Mouse (Mus musculus): ENCODE measurements around the gene Msrb3. TPM values are rescaled to one million over a fixed set of nuclear protein-coding genes. Genes with fewer than 3 reads are reported as not detected.
"Not testable (repeated sequence)": the region's sequence is repeated elsewhere in the genome, so short reads cannot be mapped to it uniquely, and the experiment has no call there.

Msrb3 gene
- polyA plus RNA-seq, 1 experiment from 2014 or later: 9.2 TPM

DNA sequence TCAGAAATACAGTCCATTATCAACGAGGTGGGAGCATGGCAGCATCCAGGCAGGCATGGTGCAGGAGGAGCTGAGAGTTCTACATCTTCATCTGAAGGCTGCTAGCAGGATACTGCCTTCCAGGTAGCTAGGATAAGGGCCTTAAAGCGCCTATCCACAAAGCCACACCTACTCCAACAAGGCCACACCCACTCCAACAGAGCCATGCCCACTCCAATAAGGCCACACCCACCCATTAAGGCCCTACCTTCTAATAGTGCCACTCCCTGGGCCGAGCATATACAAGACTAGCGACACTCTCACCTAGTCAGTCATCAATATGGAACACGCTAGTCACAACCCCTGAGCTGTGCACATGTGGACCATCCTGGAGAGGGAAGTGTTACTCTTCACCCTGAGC lies 149.3 kb downstream of the Msrb3 start:
- not testable (repeated sequence) for H3K27me3 ChIP-seq (ENCODE audit: control insufficient read depth, insufficient read depth, low read length); DNase-seq (ENCODE audit: low spot score); H3K9me3 ChIP-seq (ENCODE audit: control insufficient read depth, low read length); ATAC-seq (ENCODE audit: low FRiP score); H3K36me3 ChIP-seq (ENCODE audit: control insufficient read depth, insufficient read depth, low read length); H3K4me2 ChIP-seq (replicated peaks; ENCODE audit: low read depth, low read length); H3K4me3 ChIP-seq (ENCODE audit: low read depth, low read length); H3K4me1 ChIP-seq (replicated peaks; ENCODE audit: control insufficient read depth, insufficient read depth, low read length); H3K27ac ChIP-seq (ENCODE audit: low read depth, low read length); H3K9ac ChIP-seq (ENCODE audit: low read depth, low read length)
- WGBS: 94% methylated on average over 5 of the region's 5 CpGs

DNA sequence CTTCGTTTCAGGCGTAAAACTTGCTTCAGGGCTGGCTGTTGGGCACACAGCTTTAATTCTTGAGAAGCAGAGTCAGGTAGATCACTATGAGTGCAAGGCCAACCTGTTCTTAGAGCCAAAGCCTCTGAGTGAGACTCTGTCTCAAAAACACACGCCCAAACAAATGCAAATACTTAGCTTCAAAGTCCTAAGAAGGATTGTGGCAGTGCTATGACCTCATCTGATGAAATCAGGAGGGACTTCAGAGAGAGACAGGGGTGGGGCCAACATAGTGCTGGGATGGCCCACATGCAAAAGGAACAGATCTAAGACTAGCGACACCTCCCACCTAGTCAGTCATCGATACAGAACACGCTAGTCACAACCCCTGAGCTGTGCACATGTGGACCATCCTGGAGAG lies 150.7 kb downstream of the Msrb3 start:
- DNase-seq (ENCODE audit: low spot score): no peak

DNA sequence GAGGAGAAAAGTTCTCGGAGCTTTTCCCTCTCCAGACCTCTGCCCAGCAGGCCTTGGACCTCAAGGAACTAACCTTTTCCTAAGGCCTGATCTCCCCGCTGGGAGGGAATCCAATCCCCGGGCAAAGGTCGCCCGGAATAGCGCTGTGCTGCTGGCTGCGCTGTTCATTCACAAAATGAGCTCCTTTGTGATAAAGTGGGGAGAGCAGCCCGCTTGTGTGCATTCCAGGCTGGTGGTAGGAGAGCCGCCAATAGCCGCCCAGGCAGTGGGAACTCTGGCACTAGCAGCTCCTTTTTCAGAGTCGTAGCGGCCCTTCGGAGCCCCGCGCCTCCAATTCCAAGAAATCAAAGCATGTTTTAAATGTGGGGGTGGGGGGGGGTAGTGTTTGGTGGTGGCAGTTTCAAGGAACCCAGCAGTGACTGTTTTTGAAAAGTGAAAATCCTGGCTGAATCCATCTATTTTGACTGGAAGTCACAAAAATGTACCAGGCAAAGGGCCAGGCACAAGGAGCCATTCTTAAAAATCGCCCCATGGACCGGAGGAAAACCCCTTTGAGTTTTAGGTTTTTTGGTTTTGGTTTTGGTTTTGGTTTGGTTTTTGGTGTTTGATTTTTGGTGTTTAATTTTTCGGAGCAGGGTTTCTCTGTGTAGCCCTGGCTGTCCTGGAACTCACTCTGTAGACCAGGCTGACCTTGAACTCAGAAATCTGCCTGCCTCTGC lies 153.6 kb downstream of the Msrb3 start:
- ATAC-seq (ENCODE audit: low FRiP score): peak; percentile 86
- peak overlapping the region; percentile 36; the same call in 1 of the 2 replicates for H3K27ac ChIP-seq (ENCODE audit: low read depth, low read length)
- H3K4me2 ChIP-seq (replicated peaks; ENCODE audit: low read depth, low read length): peak overlapping the region; percentile 49
- WGBS: 4% methylated on average over 17 of the region's 18 CpGs
- no peaks in the 10 kb centered on the region for H3K27me3 ChIP-seq (ENCODE audit: control insufficient read depth, insufficient read depth, low read length)
- H3K9me3 ChIP-seq (ENCODE audit: control insufficient read depth, low read length): no peaks in the 10 kb centered on the region
- H3K4me1 ChIP-seq (replicated peaks; ENCODE audit: control insufficient read depth, insufficient read depth, low read length): 0 out of 2 replicates have a peak, but pooled peaks cover 2% of the 10 kb centered on the region
- H3K9ac ChIP-seq (ENCODE audit: low read depth, low read length): peak overlapping the region; percentile 45; the same call in 1 of the 2 replicates
- peak; percentile 83 for DNase-seq (ENCODE audit: low spot score)
- peak overlapping the region; percentile 23; the same call in 1 of the 2 replicates for H3K4me3 ChIP-seq (ENCODE audit: low read depth, low read length)
- no peaks in the 10 kb centered on the region for H3K36me3 ChIP-seq (ENCODE audit: control insufficient read depth, insufficient read depth, low read length)

More for the DNA sequence above, 150.7 kb downstream of the Msrb3 start:
- ATAC-seq (ENCODE audit: low FRiP score): no peak
- Histone ChIP-seq H3K27ac (ENCODE audit: low read depth, low read length) (no peak overlapping the region), H3K4me3 (ENCODE audit: low read depth, low read length) (no peak overlapping the region), H3K4me1 (replicated peaks; ENCODE audit: control insufficient read depth, insufficient read depth, low read length) (0 out of 2 replicates have a peak, but pooled peaks cover 2% of the 10 kb centered on the region), H3K27me3 (ENCODE audit: control insufficient read depth, insufficient read depth, low read length) (no peaks in the 10 kb centered on the region), H3K4me2 (replicated peaks; ENCODE audit: low read depth, low read length) (no peak overlapping the region), H3K9ac (ENCODE audit: low read depth, low read length) (no peak overlapping the region), H3K9me3 (ENCODE audit: control insufficient read depth, low read length) (no peaks in the 10 kb centered on the region), H3K36me3 (ENCODE audit: control insufficient read depth, insufficient read depth, low read length) (no peaks in the 10 kb centered on the region)
- 90% methylated on average over 6 of the region's 6 CpGs for WGBS

DNA sequence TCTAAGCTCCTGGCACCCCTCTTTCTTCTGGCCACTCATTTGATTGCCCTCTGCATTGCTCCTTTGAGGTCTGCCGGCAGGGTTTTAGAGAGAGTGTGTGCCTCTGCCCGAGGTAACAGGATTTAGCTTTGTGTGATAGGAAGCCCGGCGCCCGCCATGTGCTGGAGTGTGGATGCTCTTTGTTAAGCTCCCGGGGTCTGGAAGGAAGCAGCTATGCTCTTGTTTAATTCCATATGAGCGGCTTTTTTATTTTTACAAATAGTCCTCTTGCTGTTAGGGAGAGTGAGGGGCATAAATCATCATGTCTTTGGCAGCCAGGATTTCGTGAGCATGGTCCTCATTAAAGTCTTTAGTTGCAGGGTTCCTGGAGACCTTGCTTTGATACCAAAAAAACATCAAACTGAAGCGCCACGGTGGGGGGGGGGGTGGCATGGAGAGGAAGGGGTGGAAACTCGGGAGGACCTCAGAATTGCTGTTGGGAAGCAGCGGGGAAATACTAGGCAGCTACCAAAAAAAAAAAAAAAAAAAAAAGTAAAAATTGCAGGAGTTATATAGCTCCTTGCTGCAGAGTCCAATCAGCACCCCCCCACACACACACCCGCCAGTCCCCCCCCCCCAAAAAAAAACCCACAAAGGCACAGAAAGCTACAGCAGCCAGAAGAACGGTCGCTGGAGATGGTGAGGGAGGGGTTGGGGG lies 154.3 kb downstream of the Msrb3 start:
- H3K4me1 ChIP-seq (replicated peaks; ENCODE audit: control insufficient read depth, insufficient read depth, low read length): 0 out of 2 replicates have a peak, but pooled peaks cover 2% of the 10 kb centered on the region
- H3K36me3 ChIP-seq (ENCODE audit: control insufficient read depth, insufficient read depth, low read length): no peaks in the 10 kb centered on the region
- peak overlapping the region; percentile 49 for H3K4me2 ChIP-seq (replicated peaks; ENCODE audit: low read depth, low read length)
- H3K27me3 ChIP-seq (ENCODE audit: control insufficient read depth, insufficient read depth, low read length): no peaks in the 10 kb centered on the region; the same call in 1 of the 2 replicates
- DNase-seq (ENCODE audit: low spot score) (peak; percentile 71), ATAC-seq (ENCODE audit: low FRiP score) (peak; percentile 41)
- H3K4me3 ChIP-seq (ENCODE audit: low read depth, low read length): peak overlapping the region; percentile 23; the same call in 1 of the 2 replicates
- WGBS: under 1% methylated on average over 14 of the region's 15 CpGs
- no peaks in the 10 kb centered on the region for H3K9me3 ChIP-seq (ENCODE audit: control insufficient read depth, low read length)
- peak overlapping the region; percentile 48 for H3K27ac ChIP-seq (ENCODE audit: low read depth, low read length)
- peak overlapping the region; percentile 45; the same call in 1 of the 2 replicates for H3K9ac ChIP-seq (ENCODE audit: low read depth, low read length)

DNA sequence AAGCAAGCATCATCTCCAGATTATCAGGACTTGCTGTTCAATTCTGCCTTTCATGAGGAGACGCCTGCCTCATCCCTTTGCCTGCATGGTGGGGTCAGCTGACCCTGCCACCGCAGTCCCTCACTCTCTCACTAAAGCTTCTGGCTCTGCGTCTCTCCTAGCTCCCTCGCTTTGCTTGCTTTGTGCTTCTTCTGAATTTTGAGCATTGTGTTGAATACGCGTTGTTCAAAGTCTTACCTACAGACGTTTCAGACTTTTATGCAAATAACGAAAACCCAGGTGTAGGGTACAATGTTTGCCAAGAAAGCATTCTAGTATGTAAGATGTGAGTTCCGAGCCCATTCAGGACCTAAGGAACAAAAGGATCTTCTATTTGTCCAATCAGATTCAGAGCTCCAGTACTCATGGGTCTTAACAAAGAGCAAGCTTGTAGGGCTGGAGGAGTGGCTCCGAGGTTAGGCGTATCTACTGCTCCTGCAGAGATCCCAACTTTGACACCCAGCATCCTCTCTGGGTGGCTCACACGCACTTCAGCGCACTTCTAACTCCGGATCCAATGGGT lies 162.3 kb downstream of the Msrb3 start:
- Histone ChIP-seq H3K27me3 (ENCODE audit: control insufficient read depth, insufficient read depth, low read length) (no peaks in the 10 kb centered on the region; the same call in 1 of the 2 replicates), H3K9me3 (ENCODE audit: control insufficient read depth, low read length) (no peaks in the 10 kb centered on the region), H3K4me2 (replicated peaks; ENCODE audit: low read depth, low read length) (peak overlapping the region; percentile 55), H3K4me1 (replicated peaks; ENCODE audit: control insufficient read depth, insufficient read depth, low read length) (0 out of 2 replicates have a peak, but pooled peaks cover 4% of the 10 kb centered on the region), H3K4me3 (ENCODE audit: low read depth, low read length) (peak overlapping the region; percentile 21), H3K36me3 (ENCODE audit: control insufficient read depth, insufficient read depth, low read length) (no peaks in the 10 kb centered on the region), H3K9ac (ENCODE audit: low read depth, low read length) (no peak overlapping the region), H3K27ac (ENCODE audit: low read depth, low read length) (no peak overlapping the region)
- 8% methylated on average over 14 of the region's 14 CpGs for WGBS
- peak; percentile 45; the same call in 1 of the 2 replicates for ATAC-seq (ENCODE audit: low FRiP score)
- DNase-seq (ENCODE audit: low spot score): peak; percentile 53

DNA sequence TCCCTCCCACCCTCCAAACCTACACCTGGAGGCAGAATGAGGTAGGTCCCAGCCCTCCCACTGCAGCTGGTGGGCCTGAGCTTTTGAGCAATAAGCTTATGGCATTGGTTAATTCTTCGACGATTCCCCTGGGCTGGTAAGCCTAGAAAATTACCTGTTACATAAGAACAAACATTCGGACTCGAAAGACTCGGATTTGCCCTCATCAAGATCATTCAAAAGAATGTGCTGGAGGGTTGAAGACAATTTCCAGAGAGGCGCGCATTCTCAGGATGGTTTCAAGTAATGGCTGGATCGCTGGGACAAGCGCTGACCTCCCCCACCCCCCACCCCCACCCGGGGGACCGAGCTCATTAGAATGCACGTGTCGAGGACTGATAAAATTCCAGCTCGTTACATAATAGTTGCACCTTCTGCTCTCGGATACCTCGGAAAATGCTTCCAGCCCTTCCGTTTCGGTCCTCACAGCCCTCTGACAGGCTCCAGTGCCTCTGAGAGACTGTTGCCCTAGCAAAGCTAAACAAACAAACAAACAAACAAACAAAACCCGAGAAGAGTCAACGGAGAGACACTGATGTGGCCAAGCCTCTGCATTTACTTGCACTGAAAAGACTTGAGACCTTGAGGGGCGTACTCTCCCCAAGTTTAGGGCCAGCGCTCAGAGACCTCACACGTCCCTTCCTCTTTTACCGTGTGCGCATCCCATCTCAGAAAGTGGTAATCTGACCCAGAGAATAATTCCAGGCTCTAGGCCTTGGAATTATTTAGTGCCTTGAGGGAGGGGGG lies 163.0 kb downstream of the Msrb3 start:
- no peak overlapping the region for H3K27ac ChIP-seq (ENCODE audit: low read depth, low read length)
- no peaks in the 10 kb centered on the region; the same call in 1 of the 2 replicates for H3K27me3 ChIP-seq (ENCODE audit: control insufficient read depth, insufficient read depth, low read length)
- 0 out of 2 replicates have a peak overlapping the region, but pooled peaks have one; percentile 15 for H3K9ac ChIP-seq (ENCODE audit: low read depth, low read length)
- DNase-seq (ENCODE audit: low spot score) (peak; percentile 61), ATAC-seq (ENCODE audit: low FRiP score) (0 out of 2 replicates have a peak, but pooled peaks have one; percentile 27)
- 0 out of 2 replicates have a peak, but pooled peaks cover 4% of the 10 kb centered on the region for H3K4me1 ChIP-seq (replicated peaks; ENCODE audit: control insufficient read depth, insufficient read depth, low read length)
- no peaks in the 10 kb centered on the region for H3K36me3 ChIP-seq (ENCODE audit: control insufficient read depth, insufficient read depth, low read length)
- peak overlapping the region; percentile 55 for H3K4me2 ChIP-seq (replicated peaks; ENCODE audit: low read depth, low read length)
- WGBS: 6% methylated on average over 25 of the region's 25 CpGs
- H3K4me3 ChIP-seq (ENCODE audit: low read depth, low read length): peak overlapping the region; percentile 21
- H3K9me3 ChIP-seq (ENCODE audit: control insufficient read depth, low read length): no peaks in the 10 kb centered on the region

DNA sequence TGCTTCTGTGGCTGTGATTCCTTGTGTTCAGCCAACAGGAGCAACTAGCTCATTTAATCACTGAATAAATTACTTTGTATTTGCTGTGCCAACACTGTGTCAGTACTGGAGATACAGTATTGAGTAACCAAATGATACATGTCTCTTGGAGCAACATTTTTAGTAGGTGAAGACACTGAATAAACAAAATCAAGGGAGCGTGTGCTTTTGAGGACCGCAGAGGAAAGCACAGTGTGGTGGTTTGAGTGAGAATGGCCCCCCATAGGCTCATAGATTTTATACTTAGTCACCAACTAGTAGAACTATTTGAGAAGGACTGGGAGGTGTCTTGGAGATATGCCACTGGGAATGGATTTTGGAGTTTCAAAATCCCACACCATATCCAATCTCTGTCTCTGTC lies 164.5 kb downstream of the Msrb3 start:
- ATAC-seq (ENCODE audit: low FRiP score) (no peak), DNase-seq (ENCODE audit: low spot score) (no peak)
- Histone ChIP-seq H3K9ac (ENCODE audit: low read depth, low read length) (no peak overlapping the region), H3K4me1 (replicated peaks; ENCODE audit: control insufficient read depth, insufficient read depth, low read length) (0 out of 2 replicates have a peak, but pooled peaks cover 4% of the 10 kb centered on the region), H3K36me3 (ENCODE audit: control insufficient read depth, insufficient read depth, low read length) (no peaks in the 10 kb centered on the region), H3K4me2 (replicated peaks; ENCODE audit: low read depth, low read length) (no peak overlapping the region), H3K9me3 (ENCODE audit: control insufficient read depth, low read length) (no peaks in the 10 kb centered on the region), H3K4me3 (ENCODE audit: low read depth, low read length) (no peak overlapping the region), H3K27ac (ENCODE audit: low read depth, low read length) (no peak overlapping the region), H3K27me3 (ENCODE audit: control insufficient read depth, insufficient read depth, low read length) (no peaks in the 10 kb centered on the region)
- 96% methylated on average over 2 of the region's 2 CpGs for WGBS

Measured in hindbrain, embryonic 11.5 days (tissue).